Mouse (Mus musculus) adipocyte (in vitro differentiated cells): ENCODE measurements around the gene Actr1b.

ENCODE experiments used
- DNase-seq: peaks from one replicate; pipeline ENCODE4 v3.0.0-alpha.2; 2016; ENCODE audit warnings: low spot score

Actr1b gene

GRCm38 (mm10) chr1:36714311-36714710, at the start of gene Actr1b:
Gene Actr1b, minus strand, starts transcription at chr1:36714422.
- no peak for DNase-seq

DNA sequence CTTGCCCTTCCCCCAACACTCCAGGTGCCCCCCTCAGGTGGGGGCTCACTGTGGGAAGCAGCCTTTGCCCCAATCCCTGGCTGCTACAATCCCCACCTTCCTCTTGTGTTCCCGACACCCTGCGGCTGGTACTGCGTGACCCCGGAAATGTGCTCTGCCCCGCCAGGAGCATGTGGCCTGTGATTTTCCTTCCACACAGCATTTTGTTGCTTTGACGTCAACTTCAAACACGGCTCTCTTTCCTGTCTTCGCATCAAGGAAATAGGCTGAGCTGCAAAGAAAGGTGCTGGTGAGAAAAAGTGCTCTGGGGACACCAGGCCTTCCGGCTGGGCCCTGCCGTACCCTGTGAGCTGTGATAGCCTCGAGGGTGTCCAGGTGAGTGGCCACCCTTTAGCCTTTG, 47.3 kb upstream of the Actr1b start, which contains the start of gene Zap70:
Gene Zap70 (plus strand): TSS at position 231 of the 400 bp plus-strand sequence.
- no peak for DNase-seq

- DNase-seq: no peak
These were observed 46.8 kb upstream of the Actr1b start for GRCm38 (mm10) chr1:36761061-36761460.

DNA sequence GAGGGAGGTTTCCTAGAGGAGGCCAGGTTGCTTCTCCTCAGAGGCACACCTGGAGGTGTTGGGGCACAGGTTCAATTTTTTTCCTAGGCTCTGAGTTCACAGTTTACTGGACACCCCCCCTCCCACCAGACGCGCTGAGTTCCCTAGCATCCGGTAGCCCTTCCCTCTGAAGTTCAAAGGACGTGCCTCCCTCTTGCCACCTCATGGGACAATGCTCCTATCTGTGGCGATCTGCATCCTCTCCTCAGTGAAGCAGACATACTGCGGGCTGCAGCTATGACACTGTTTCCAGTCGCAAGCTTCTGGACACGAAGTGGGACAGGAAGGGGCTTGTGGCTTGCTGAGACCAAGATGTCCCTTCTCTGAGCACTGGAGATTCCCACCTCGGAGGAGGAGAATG, 46.2 kb upstream of the Actr1b start:
- DNase-seq: no peak

GRCm38 (mm10) chr1:36759076-36759475, 44.9 kb upstream of the Actr1b start:
- no peak for DNase-seq

GRCm38 (mm10) chr1:36758553-36758952, 44.3 kb upstream of the Actr1b start:
- DNase-seq: no peak

GRCm38 (mm10) chr1:36753932-36754675, 39.9 kb upstream of the Actr1b start:
- DNase-seq: no peak

- no peak for DNase-seq
These were observed 32.2 kb upstream of the Actr1b start for GRCm38 (mm10) chr1:36746452-36746851.

DNA sequence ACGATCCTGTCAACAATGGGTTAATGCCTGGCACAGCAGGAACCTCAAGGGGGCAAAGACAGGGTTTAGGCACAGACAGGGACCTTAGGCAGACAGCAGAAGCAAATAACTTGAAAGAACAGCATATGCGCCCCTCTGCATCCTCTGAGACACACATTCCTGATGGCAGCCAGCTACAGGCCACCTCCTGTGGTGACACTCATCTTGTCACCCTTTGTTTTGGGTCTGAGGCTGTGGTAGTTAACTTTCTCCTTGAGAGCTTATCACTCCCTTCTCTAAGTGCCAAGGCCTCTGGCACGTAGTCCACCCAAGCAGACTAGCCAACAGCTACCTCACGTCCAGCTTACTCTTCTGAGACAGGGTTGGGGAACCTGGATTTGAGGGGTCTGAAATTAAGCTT, 31.4 kb upstream of the Actr1b start:
- no peak for DNase-seq

DNA sequence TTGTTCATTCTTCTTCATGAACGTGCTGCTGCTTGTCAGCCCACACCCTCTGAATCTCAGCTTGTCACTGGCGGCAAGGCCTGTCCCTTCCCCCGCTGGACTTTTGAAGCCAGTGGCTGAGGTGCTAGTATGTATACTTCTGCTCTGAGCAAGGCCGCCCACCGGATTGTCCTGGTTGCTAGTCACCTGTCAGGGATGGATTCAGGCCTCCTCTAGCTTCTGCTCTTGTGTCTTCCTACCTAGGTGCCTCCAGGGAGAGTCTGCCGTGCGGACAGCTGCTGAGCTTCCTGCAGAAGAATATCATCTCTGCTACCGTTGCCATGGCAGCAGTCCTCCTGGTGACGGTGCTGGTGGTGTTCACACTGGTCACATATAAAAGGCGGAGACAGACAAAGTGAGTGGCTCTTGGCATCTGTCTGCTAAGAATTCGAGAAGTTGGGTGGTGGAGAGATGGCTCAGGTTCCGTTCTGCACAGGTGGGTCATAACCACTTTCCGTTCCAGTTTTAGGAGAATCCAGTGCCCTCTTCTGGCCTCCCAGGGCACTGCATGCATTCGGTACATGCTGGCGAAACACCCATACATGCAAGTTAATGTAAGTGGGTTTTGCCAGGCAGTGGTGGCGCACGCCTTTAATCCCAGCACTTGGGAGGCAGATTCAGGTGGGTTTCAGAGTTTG, 30.2 kb upstream of the Actr1b start:
- DNase-seq: peak; percentile 14

GRCm38 (mm10) chr1:36743046-36743445, 28.8 kb upstream of the Actr1b start:
- no peak for DNase-seq

DNA sequence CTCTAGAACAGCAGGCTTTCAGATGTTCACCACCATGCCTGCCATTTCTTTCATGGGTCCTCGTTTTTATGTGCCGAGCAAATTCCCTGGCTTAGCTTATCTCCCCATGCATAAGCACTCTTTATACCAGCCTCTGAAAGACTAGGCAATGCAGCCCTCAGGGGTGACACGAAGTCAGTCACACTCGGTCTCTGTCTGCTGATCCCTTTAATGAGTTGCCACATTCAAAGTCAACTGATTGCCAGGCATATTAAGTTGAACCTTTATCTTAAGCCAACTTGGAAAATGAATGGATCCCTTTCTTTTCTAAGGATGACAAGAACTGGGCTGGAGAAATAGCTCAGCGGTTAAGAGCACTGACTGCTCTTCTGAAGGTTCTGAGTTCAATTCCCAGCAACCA, 25.0 kb upstream of the Actr1b start:
- DNase-seq: no peak

GRCm38 (mm10) chr1:36737300-36737699, 23.1 kb upstream of the Actr1b start:
- peak; percentile 93 for DNase-seq

DNA sequence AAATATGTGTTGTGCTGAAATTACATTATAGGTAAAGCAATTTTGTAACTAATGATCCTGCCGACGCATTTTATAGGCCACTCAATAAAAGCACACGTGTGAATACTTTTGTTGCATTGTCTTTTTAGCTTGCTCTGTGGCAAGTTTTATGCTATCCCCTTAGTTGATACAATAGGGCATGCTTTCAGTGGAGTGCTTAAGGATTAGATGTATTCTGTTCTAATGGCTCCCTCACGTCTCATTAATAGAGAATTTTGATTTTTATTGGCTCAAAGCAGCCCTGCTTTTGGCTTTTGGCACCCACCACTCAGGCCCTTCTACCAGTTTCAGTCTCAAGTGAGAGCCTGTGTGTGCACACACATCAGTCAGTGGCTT, 9.8 kb upstream of the Actr1b start:
- no peak for DNase-seq

GRCm38 (mm10) chr1:36723146-36724056, 9.2 kb upstream of the Actr1b start:
- DNase-seq: no peak

- no peak for DNase-seq
These were observed 4.6 kb upstream of the Actr1b start for GRCm38 (mm10) chr1:36718786-36719185.

DNA sequence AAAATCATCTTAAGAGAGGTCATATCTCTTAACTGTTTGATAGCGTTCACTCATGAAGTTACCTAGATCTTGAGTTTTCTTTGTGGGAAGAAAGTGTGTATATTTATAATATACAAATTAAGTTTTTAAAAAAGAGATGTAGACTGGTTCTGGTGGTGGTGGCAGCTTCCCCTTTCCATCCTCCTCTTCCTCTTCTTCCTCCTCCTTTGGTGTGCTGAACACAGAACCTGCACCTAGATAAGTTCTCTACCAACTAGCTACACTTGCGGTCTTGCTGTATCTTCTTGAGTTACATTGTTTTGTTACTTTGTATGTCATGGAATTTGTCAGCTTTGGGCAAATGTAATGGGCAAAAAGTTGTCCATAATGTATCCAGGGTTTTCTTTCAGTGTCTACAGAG, 3.1 kb downstream of the Actr1b start:
- no peak for DNase-seq

DNA sequence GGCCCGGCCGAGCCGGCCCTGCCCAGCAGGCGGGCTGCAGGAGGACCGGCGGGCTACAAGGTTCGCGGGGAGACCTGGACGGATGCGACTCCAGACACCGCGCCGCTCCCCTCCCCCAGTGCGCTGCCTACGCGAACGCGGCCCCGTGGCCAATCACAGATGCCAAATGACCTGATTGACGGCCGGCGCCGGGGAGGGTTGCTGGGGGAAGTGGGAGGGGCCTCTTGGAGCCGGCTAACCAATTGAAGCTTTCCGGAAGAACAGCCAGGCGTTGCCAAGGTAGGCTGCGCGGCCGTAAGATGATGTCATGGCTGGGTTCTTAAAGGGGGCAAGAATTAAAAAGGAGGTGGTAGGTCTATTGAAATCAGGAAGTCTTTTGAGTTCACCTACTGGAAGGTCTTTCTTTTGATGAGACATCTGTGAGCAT, 4.4 kb downstream of the Actr1b start, which contains the start of gene 4933424G06Rik:
Gene 4933424G06Rik (plus strand): TSS at position 296 of the 427 bp plus-strand sequence.
- peak; percentile 98 for DNase-seq

DNA sequence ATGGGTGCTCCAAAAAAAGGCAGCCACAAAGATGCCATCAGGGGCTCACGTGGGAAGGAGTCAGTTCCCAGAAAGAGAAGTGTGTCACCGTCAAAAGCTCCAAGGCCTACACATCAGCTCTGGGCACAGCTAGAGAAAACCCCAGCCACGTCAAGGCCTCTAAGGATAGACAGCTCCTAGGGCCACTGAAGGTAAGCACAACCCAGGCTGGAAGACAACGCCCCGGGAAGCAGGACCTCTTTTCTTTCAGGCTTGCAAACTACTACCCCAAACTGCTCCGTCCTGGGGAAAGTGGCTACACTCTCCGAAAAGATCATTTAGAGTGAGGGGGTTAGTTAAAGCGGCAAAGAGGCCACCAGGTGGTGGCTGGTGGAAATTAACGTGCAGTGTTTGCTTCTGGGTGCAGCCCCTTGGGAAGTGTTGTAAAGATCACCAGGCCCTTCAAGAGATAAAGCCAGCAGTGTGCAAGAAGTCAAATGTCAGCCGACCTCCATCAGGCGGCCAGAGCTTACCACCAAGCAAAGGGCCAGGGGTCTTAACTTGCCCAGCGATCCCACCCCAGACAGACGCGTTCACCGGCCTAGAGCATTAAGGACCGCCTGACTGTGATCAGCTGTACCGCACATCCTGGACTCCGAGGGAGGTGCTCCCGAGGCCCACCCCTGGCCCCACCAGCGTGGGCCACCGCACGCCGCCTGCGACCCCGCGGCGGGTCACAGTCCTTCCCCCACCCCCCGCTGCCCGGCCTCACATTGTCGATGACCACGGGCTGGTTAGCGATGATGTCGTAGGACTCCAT, 5.0 kb downstream of the Actr1b start:
- DNase-seq: peak; percentile 52

DNA sequence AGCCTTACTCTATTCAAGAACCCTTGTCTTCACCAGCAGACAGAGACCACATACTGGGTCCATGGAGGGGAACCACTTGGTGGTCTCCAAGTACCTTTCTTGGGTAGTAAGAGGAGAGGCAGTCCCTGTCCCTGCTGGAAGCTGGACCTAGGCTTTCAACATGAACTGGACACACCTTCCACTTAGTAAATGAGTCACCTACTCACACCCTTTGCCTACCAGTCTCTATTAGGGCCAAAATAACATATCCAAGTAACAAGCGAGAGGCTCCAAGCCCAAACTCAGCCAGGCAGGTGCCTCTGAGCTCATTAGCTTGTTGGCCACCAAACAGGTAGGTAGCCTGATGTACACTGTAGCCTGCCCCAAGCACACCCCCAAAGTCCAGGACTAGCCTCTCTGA, 5.6 kb downstream of the Actr1b start:
- DNase-seq: no peak

DNA sequence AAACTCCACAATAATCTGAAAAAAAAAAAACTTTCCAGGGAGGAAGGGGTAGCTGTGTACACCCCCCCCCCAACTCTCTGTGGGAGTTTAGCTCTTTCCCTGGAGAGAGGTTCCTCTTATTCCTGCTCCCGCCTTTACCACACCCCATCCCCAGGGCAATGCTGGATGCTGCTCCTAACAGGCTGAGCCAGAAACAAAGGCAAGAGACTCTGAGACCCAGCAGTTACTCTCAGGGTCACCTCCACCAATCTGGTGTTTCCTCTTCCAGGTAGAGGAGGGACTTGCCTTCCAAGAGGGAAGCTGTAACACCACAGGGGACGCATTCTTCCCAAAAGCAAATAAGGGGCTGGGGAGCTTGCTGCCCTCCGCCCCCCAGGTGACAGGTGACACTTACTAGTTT, 6.4 kb downstream of the Actr1b start:
- no peak for DNase-seq

DNA sequence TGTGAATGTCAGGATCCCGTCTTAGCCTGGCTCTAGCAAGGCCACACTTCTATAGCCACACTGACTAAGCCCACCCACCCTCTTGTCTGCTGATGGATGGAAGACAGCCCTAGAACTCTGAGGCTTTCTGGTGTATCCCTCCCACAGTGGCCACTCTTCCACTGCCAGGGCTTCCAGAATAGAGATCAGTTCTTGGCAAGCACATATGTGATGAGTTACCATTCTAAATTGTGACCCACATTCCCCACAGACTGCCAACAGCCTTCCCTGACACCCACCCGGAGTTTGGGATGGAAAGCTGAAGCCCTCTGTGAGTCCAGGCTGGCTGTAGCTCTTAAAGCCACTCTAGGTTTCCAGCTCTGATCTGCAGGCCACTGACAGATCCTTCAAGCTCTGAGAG, 7.1 kb downstream of the Actr1b start:
- DNase-seq: no peak
